Mouse (Mus musculus) kidney, adult 2 months (tissue): Measurements from ENCODE around the gene Nsun5. TPM values are rescaled to one million over a fixed set of nuclear protein-coding genes. Genes with fewer than 3 reads are reported as not detected.

Source experiments
- DNase-seq: peaks from one replicate; pipeline ENCODE4 v3.0.0; 2021
- H3K27ac ChIP-seq: fragments of 200-500 bp; 2 replicates; pipeline ENCODE4 v1.5.1; 2012; ENCODE audit warnings: low read depth, low read length, control low read depth, inconsistent platforms; ENCODE audit not compliant: insufficient read depth
- H3K27me3 ChIP-seq: fragments of 200-500 bp; replicated peaks from 2 replicates; pipeline ENCODE4 v1.6.1; 2012; ENCODE audit warnings: mild to moderate bottlenecking, moderate library complexity, low read length, inconsistent platforms; ENCODE audit not compliant: control insufficient read depth, insufficient read depth
- H3K36me3 ChIP-seq: fragments of 200-500 bp; 2 replicates; pipeline ENCODE4 v1.6.1; 2012; ENCODE audit warnings: mild to moderate bottlenecking, moderate library complexity, low read length, inconsistent platforms; ENCODE audit not compliant: control insufficient read depth, insufficient read depth
- H3K4me1 ChIP-seq: fragments of 200-500 bp; 2 replicates; pipeline ENCODE4 v1.6.1; 2011; ENCODE audit warnings: low read length; ENCODE audit not compliant: control insufficient read depth, insufficient read depth
- H3K4me3 ChIP-seq: fragments of 200-500 bp; 2 replicates; pipeline ENCODE4 v1.5.1; 2011; ENCODE audit warnings: mild to moderate bottlenecking, low read depth, low read length, control low read depth; ENCODE audit not compliant: insufficient read depth
- CTCF ChIP-seq: fragments of 200-500 bp; conservative IDR thresholded peaks from 2 replicates; pipeline ENCODE4 v1.5.1; 2011; ENCODE audit warnings: low read depth, mild to moderate bottlenecking, control low read depth, low read length, moderate library complexity, mixed read lengths; ENCODE audit not compliant: insufficient read depth, insufficient read length
- POLR2A ChIP-seq: fragments of 200-500 bp; IDR thresholded peaks from one replicate; pipeline ENCODE4 v1.6.1; 2011; ENCODE audit warnings: low read depth, low read length, control low read depth
- WGBS: fragments of 180-500 bp; shearing (Covaris S2); methylation state at CpG from one replicate; pipeline ENCODE4 v1.1.7; 2018; 5-methylcytosine and 5-hydroxymethylcytosine counted together
- polyA plus RNA-seq: library from polyadenylated mRNA; depleted of rRNA; stranded (reverse); fragments of >200 nt; gene quantifications from 2 replicates; pipeline ENCODE4 v1.2.3, GENCODE M21; 2012

Nsun5 gene
- polyA plus RNA-seq, 1 experiment: 23.6 TPM

DNA sequence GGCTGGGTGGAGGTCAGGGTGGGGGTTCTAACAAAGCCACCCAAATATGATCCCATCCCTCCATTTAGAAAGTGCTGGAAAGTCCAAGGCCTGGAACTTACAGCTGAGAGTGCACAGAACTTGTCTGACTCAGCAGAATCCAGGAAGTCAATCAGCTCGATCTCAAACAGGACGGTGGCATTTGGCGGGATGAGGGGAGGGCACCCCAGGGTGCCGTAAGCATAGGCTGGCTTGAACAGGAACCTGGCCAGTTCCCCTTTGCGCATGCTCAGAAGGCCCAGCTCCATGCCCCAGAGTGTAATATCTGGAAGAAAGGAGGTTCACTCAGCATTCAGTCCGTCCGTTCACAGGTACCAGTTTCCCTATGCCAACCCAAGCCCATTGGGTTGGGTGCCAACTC is 23.8 kb upstream of the Nsun5 start:
- Histone ChIP-seq H3K27me3 (no peaks in the 10 kb centered on the region), H3K4me3 (no peak overlapping the region), H3K27ac (no peak overlapping the region), H3K36me3 (no peaks in the 10 kb centered on the region), H3K4me1 (no peaks in the 10 kb centered on the region)
- DNase-seq: peak; percentile 23
- 67% methylated on average over 7 of the region's 7 CpGs for WGBS
- no peak for TF ChIP-seq CTCF
- TF ChIP-seq POLR2A: no peak

DNA sequence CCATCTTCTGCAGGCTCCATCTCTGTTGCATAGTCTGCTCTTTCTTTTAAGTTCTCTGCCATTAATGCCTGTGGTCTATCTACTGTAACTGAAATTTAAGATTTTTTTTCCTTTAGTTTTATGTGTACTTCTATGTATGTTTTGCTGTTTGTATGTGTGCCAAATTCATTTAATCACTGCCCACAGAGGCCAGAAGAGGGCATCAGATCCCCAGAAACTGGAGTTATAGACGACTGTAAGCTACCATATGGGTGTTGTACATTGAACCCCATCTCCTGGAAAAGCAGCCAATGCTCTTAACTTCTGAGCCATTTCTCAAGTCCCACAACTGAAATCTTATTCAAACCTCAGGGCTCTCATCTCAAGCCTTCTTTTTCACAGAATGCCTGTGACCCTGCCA is 23.3 kb upstream of the Nsun5 start:
- DNase-seq: no peak
- H3K36me3 ChIP-seq: no peaks in the 10 kb centered on the region
- WGBS: 5% methylated on average over 1 of the region's 1 CpGs

DNA sequence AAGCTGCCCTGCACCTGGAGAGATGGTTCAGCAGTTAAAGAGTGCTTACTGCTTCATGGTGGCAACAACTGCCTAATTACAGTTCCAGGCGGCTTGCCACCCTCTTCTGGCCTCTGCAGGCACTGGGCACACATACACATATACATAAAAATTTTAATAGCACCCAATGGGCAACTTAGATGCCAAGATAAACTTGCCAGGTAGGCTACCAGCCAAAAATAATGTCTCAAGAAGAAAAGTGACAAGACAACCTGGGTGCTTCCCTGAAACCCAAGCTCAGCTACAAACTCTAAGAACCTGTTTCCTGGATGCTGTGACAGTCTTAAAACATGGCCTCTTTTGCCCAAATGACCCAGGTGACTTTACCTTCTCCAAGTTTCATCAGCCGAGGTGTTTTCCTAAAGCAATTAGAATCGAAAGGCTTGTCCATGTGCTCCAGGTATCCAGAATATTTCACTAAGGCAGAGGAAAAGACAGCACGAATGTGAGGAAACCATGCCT is 22.2 kb upstream of the Nsun5 start:
- DNase-seq: no peak
- Histone ChIP-seq H3K4me1 (no peaks in the 10 kb centered on the region), H3K27me3 (no peaks in the 10 kb centered on the region), H3K4me3 (no peak overlapping the region), H3K36me3 (no peaks in the 10 kb centered on the region), H3K27ac (no peak overlapping the region)
- TF ChIP-seq CTCF: no peak
- no peak for TF ChIP-seq POLR2A
- 53% methylated on average over 4 of the region's 4 CpGs for WGBS

More for the DNA sequence above, 23.3 kb upstream of the Nsun5 start:
- Histone ChIP-seq H3K27me3 (no peaks in the 10 kb centered on the region), H3K27ac (no peak overlapping the region), H3K4me1 (no peaks in the 10 kb centered on the region), H3K4me3 (no peak overlapping the region)
- TF ChIP-seq POLR2A (no peak), CTCF (no peak; the same call in 1 of the 2 replicates)

DNA sequence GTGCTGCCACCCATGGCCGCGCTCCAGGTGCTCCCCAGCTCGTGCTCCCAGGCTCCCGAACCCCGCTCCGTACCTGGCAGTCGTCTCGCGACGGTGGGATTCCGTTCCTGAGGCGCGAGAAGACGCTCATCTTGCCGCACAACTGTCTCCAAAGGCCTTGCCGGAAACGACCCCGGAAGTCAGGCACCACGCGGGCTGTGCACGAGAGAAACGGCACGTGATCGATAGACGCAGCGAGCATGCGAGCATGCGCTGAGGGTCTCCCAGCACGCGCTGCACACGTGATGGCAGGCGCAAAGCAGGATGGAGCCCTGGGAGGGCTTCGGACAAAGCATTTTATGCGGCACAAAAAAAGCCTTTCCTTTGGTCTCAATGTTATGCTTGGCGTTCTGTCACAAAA is 19.9 kb upstream of the Nsun5 start, which contains the start of gene Fkbp6:
TSS of gene Fkbp6 (minus strand) at position 183 of the 400 bp plus-strand sequence.
- Histone ChIP-seq H3K4me3 (no peak within 1 kb of the TSS), H3K27ac (no peak within 1 kb of the TSS), H3K4me1 (no peaks in the 10 kb centered on the region), H3K27me3 (no peaks in the 10 kb centered on the region), H3K36me3 (no peaks in the 10 kb centered on the region)
- 92% methylated on average over 35 of the region's 35 CpGs for WGBS
- no peak for TF ChIP-seq POLR2A
- TF ChIP-seq CTCF: no peak
- no peak for DNase-seq

DNA sequence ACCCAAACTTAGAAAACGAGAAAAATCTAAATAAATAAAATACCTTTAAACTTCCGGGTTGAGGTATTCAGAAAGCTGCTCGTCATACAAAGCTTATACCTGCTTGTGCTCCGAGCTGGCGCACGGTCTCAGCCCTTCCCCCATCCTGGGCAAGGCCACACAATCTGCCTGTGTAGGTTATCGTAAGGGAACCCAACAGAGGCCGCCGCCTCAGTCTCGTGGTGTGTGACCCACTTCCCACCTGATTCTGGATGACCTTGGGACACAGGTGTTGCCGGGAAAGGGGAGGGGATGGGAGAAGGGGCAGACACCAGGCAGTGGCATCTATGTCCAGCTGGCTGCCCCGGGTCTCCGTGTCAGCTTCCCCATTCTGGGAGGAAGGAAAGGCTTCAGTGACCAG is 18.1 kb upstream of the Nsun5 start:
- H3K36me3 ChIP-seq: no peaks in the 10 kb centered on the region
- no peaks in the 10 kb centered on the region for H3K4me1 ChIP-seq
- H3K4me3 ChIP-seq: no peak overlapping the region
- TF ChIP-seq CTCF: no peak
- no peak for TF ChIP-seq POLR2A
- WGBS: 72% methylated on average over 13 of the region's 13 CpGs
- DNase-seq: no peak
- no peak overlapping the region for H3K27ac ChIP-seq
- H3K27me3 ChIP-seq: no peaks in the 10 kb centered on the region

DNA sequence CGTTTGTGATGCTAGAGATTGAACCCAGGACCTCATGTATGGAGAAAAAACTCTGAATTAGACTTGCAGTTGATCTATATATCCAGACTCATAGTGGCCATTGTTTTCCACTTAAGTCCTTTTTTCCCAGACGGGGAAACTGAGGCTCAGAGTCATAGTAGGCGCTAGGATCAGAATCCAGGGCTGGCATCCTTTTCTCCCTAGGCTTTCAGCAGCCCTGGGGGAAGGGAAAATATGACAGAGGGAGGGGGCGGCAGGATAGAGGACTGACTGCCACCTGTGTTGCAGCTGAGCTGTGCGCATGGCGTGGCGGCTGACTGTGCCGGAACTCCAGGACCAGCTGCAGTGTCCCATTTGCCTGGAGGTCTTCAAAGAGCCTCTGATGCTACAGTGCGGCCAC is 16.8 kb upstream of the Nsun5 start, which contains the start of gene Trim50:
TSS of gene Trim50 (plus strand) at position 301 of the 400 bp plus-strand sequence.
- Histone ChIP-seq H3K27me3 (peaks cover 1% of the 10 kb centered on the region; the same call in 1 of the 2 replicates), H3K36me3 (no peaks in the 10 kb centered on the region), H3K4me3 (no peak within 1 kb of the TSS), H3K4me1 (no peaks in the 10 kb centered on the region), H3K27ac (no peak within 1 kb of the TSS)
- no peak for DNase-seq
- TF ChIP-seq POLR2A (no peak), CTCF (no peak)
- WGBS: 54% methylated on average over 9 of the region's 9 CpGs

DNA sequence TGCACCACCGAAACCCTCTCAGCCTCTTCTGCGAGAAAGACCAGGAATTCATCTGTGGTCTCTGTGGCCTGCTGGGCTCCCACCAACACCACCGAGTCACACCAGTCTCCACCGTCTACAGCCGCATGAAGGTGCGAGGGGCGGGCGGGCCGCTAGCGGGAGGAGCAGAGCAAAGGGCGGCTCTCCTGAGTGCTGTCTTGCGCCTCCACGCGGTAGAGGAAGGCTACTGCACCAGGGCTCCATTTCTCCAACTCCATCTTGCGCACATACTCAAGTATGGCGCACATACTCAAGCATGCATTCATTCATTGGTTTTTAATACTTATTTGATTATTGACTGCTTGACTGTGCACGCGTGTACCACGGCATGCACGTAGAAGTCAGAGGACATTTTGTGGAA is 16.2 kb upstream of the Nsun5 start:
- TF ChIP-seq POLR2A: no peak
- peak; percentile 37 for TF ChIP-seq CTCF
- DNase-seq: no peak
- H3K4me1 ChIP-seq: no peaks in the 10 kb centered on the region
- 20% methylated on average over 20 of the region's 20 CpGs for WGBS
- H3K27me3 ChIP-seq: peaks cover 1% of the 10 kb centered on the region; the same call in 1 of the 2 replicates
- H3K36me3 ChIP-seq: no peaks in the 10 kb centered on the region
- H3K27ac ChIP-seq: no peak overlapping the region
- no peak overlapping the region for H3K4me3 ChIP-seq

DNA sequence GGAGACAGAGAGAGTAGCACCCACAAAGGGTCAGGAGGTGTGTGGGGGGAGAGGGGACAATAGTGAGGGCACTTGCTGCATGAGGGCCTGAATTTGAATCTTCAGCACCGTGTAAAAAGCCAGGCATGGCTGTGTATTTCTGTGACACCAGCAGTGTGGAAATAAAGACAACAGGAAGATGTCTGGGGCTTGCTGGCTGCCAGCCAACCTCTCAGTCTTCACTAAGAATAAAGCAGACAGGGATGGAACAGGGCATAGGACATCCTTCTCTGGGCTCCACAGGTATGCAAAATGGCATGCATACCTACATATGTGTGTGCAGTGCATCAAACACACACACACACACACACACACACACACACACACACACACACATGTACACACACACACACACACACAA is 13.7 kb upstream of the Nsun5 start:
- WGBS: 48% methylated on average over 1 of the region's 1 CpGs
- H3K4me3 ChIP-seq: no peak overlapping the region

More for the DNA sequence above, 13.7 kb upstream of the Nsun5 start:
- DNase-seq: no peak
- no peak for TF ChIP-seq CTCF
- no peak for TF ChIP-seq POLR2A
- Histone ChIP-seq H3K27ac (no peak overlapping the region), H3K27me3 (peaks cover 1% of the 10 kb centered on the region; the same call in 1 of the 2 replicates), H3K4me1 (no peaks in the 10 kb centered on the region), H3K36me3 (no peaks in the 10 kb centered on the region)
